In genomic region chr10:17596126-17596525, GRCm38 (mm10) we compare ENCODE assay signal across 1 mouse cellular context.
TF ChIP-seq lines count a peak whose summit lies in the region.

No protein-coding gene starts in this region.

TF ChIP-seq in MEL, 35 proteins besides CTCF, POLR2A, EP300 and RAD21 (continued from another document):
- no peak for TF ChIP-seq GABPA (IDR thresholded peaks at IDR 0.05; ENCODE audit: low read depth, low read length)
- 0 out of 2 replicates have a peak, but pooled peaks have one; percentile 18 for TF ChIP-seq RCOR1 (IDR thresholded peaks at IDR 0.05; ENCODE audit: low read depth, low read length)
- no peak for TF ChIP-seq MEF2A (IDR thresholded peaks at IDR 0.05; ENCODE audit: extremely low read depth, insufficient replicate concordance, low read depth, low read length, poor library complexity, severe bottlenecking)
- no peak for TF ChIP-seq E2F4 (IDR thresholded peaks at IDR 0.05; ENCODE audit: borderline replicate concordance, low read depth, low read length)
- peak; percentile 31; the same call in 1 of the 2 replicates for TF ChIP-seq BHLHE40 (IDR thresholded peaks at IDR 0.05; ENCODE audit: borderline replicate concordance, low read depth, low read length)
- TF ChIP-seq USF1 (IDR thresholded peaks at IDR 0.05; ENCODE audit: low read depth, low read length) = peak; percentile 46; the same call in 1 of the 2 replicates
- TF ChIP-seq NRF1 (IDR thresholded peaks at IDR 0.05; ENCODE audit: insufficient read depth, low read depth, low read length, poor library complexity, severe bottlenecking) = no peak
